Mouse (Mus musculus): ENCODE measurements around the gene Nrros.

DNA sequence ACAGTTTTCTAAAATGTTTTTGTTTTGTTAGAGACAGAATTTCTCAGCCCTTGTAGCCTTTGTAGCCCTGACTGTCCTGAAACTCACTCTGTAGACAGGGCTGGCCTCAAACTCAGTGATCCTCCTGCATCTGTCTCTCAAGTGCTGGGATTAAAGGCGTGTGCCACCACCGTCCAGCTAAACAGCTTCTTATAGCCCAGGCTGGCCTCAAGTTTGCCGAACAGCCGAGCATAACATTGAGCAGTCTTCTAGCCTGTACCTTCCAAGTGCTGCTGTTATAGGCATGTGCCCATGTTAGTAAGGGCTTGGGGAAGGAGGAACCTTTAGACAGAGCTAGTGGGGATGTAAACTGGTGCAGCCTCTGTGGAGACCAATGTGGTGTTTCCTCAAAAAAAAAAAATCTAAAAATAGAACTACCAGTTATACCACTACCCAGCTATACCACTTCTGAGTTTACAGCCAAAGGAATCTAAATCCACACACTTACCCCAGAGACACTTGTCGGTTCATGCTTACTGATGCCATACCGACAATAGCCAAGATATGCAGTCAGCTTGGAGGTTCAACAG is 14.0 kb upstream of the Nrros start, which contains the start of gene Bex6:
- TF ChIP-seq POLR2A (IDR thresholded peaks at IDR 0.05; ENCODE audit: low read depth, low read length) (no peak), CTCF (IDR thresholded peaks at IDR 0.05; ENCODE audit: borderline replicate concordance, insufficient read depth, low read length) (no peak)
